Mouse (Mus musculus): ENCODE data around the gene Papola. TPM values are rescaled to one million over a fixed set of nuclear protein-coding genes. Genes with fewer than 3 reads are reported as not detected.

The Papola gene
- polyA plus RNA-seq, 1 experiment: 99.3 TPM

GRCm38 (mm10) chr12:105807416-105807815 is 22.9 kb downstream of the Papola start:
- Histone ChIP-seq H3K27me3 (ENCODE audit: control insufficient read depth, insufficient read depth, low read length) (no peaks in the 10 kb centered on the region), H3K4me3 (replicated peaks; ENCODE audit: insufficient read depth, low read depth, low read length) (no peak overlapping the region), H3K27ac (ENCODE audit: insufficient read depth, low read length) (no peak overlapping the region), H3K4me1 (ENCODE audit: control insufficient read depth, insufficient read depth, low read length) (no peaks in the 10 kb centered on the region)
- WGBS: 96% methylated on average over 7 of the region's 7 CpGs
- no peak for DNase-seq
- no peak for TF ChIP-seq CTCF (IDR thresholded peaks at IDR 0.05; ENCODE audit: borderline replicate concordance, insufficient read depth, low read depth, low read length)

GRCm38 (mm10) chr12:105808945-105809344 is 24.5 kb downstream of the Papola start:
- Histone ChIP-seq H3K4me1 (ENCODE audit: control insufficient read depth, insufficient read depth, low read length) (no peaks in the 10 kb centered on the region), H3K4me3 (replicated peaks; ENCODE audit: insufficient read depth, low read depth, low read length) (no peak overlapping the region), H3K27ac (ENCODE audit: insufficient read depth, low read length) (no peak overlapping the region), H3K27me3 (ENCODE audit: control insufficient read depth, insufficient read depth, low read length) (no peaks in the 10 kb centered on the region)
- TF ChIP-seq POLR2A (IDR thresholded peaks at IDR 0.05; ENCODE audit: borderline replicate concordance, insufficient read depth, low read length): no peak
- no peak for TF ChIP-seq CTCF (IDR thresholded peaks at IDR 0.05; ENCODE audit: borderline replicate concordance, insufficient read depth, low read depth, low read length)
- WGBS: 46% methylated on average over 3 of the region's 3 CpGs
- DNase-seq: no peak

GRCm38 (mm10) chr12:105810608-105811007 is 26.1 kb downstream of the Papola start:
- H3K27ac ChIP-seq (ENCODE audit: insufficient read depth, low read length): no peak overlapping the region
- no peaks in the 10 kb centered on the region for H3K4me1 ChIP-seq (ENCODE audit: control insufficient read depth, insufficient read depth, low read length)
- no peaks in the 10 kb centered on the region for H3K27me3 ChIP-seq (ENCODE audit: control insufficient read depth, insufficient read depth, low read length)
- 84% methylated on average over 6 of the region's 6 CpGs for WGBS
- no peak for TF ChIP-seq POLR2A (IDR thresholded peaks at IDR 0.05; ENCODE audit: borderline replicate concordance, insufficient read depth, low read length)
- no peak for DNase-seq
- H3K4me3 ChIP-seq (replicated peaks; ENCODE audit: insufficient read depth, low read depth, low read length): no peak overlapping the region

GRCm38 (mm10) chr12:105813957-105814356 is 29.5 kb downstream of the Papola start:
- WGBS: 87% methylated on average over 6 of the region's 6 CpGs
- Histone ChIP-seq H3K27ac (ENCODE audit: insufficient read depth, low read length) (no peak overlapping the region), H3K4me1 (ENCODE audit: control insufficient read depth, insufficient read depth, low read length) (no peaks in the 10 kb centered on the region), H3K27me3 (ENCODE audit: control insufficient read depth, insufficient read depth, low read length) (no peaks in the 10 kb centered on the region), H3K4me3 (replicated peaks; ENCODE audit: insufficient read depth, low read depth, low read length) (no peak overlapping the region)
- TF ChIP-seq CTCF (IDR thresholded peaks at IDR 0.05; ENCODE audit: borderline replicate concordance, insufficient read depth, low read depth, low read length) (no peak), POLR2A (IDR thresholded peaks at IDR 0.05; ENCODE audit: borderline replicate concordance, insufficient read depth, low read length) (no peak)
- DNase-seq: no peak

GRCm38 (mm10) chr12:105823472-105823871 is 39.0 kb downstream of the Papola start:
- DNase-seq: no peak
- Histone ChIP-seq H3K4me1 (ENCODE audit: control insufficient read depth, insufficient read depth, low read length) (no peaks in the 10 kb centered on the region), H3K4me3 (replicated peaks; ENCODE audit: insufficient read depth, low read depth, low read length) (no peak overlapping the region), H3K27me3 (ENCODE audit: control insufficient read depth, insufficient read depth, low read length) (no peaks in the 10 kb centered on the region), H3K27ac (ENCODE audit: insufficient read depth, low read length) (no peak overlapping the region)
- TF ChIP-seq POLR2A (IDR thresholded peaks at IDR 0.05; ENCODE audit: borderline replicate concordance, insufficient read depth, low read length) (no peak), CTCF (IDR thresholded peaks at IDR 0.05; ENCODE audit: borderline replicate concordance, insufficient read depth, low read depth, low read length) (no peak)
- 70% methylated on average over 4 of the region's 4 CpGs for WGBS

GRCm38 (mm10) chr12:105824743-105825142 is 40.2 kb downstream of the Papola start:
- DNase-seq: no peak
- Histone ChIP-seq H3K27me3 (ENCODE audit: control insufficient read depth, insufficient read depth, low read length) (no peaks in the 10 kb centered on the region), H3K4me3 (replicated peaks; ENCODE audit: insufficient read depth, low read depth, low read length) (no peak overlapping the region), H3K27ac (ENCODE audit: insufficient read depth, low read length) (no peak overlapping the region), H3K4me1 (ENCODE audit: control insufficient read depth, insufficient read depth, low read length) (no peaks in the 10 kb centered on the region)
- no peak for TF ChIP-seq POLR2A (IDR thresholded peaks at IDR 0.05; ENCODE audit: borderline replicate concordance, insufficient read depth, low read length)
- no peak for TF ChIP-seq CTCF (IDR thresholded peaks at IDR 0.05; ENCODE audit: borderline replicate concordance, insufficient read depth, low read depth, low read length)
- WGBS: 88% methylated on average over 8 of the region's 8 CpGs

GRCm38 (mm10) chr12:105825266-105825665 is 40.8 kb downstream of the Papola start:
- H3K4me1 ChIP-seq (ENCODE audit: control insufficient read depth, insufficient read depth, low read length): no peaks in the 10 kb centered on the region
- 95% methylated on average over 4 of the region's 4 CpGs for whole genome bisulfite sequencing
- no peak for TF ChIP-seq POLR2A (IDR thresholded peaks at IDR 0.05; ENCODE audit: borderline replicate concordance, insufficient read depth, low read length)
- TF ChIP-seq CTCF (IDR thresholded peaks at IDR 0.05; ENCODE audit: borderline replicate concordance, insufficient read depth, low read depth, low read length): no peak
- no peak overlapping the region for H3K27ac ChIP-seq (ENCODE audit: insufficient read depth, low read length)
- H3K4me3 ChIP-seq (replicated peaks; ENCODE audit: insufficient read depth, low read depth, low read length): no peak overlapping the region
- no peaks in the 10 kb centered on the region for H3K27me3 ChIP-seq (ENCODE audit: control insufficient read depth, insufficient read depth, low read length)
- no peak for DNase-seq

- WGBS: 77% methylated on average over 6 of the region's 6 CpGs
- no peaks in the 10 kb centered on the region for H3K4me1 ChIP-seq (ENCODE audit: control insufficient read depth, insufficient read depth, low read length)
- no peak overlapping the region for H3K4me3 ChIP-seq (replicated peaks; ENCODE audit: insufficient read depth, low read depth, low read length)
- DNase-seq: no peak
- no peak for TF ChIP-seq POLR2A (IDR thresholded peaks at IDR 0.05; ENCODE audit: borderline replicate concordance, insufficient read depth, low read length)
- no peak for TF ChIP-seq CTCF (IDR thresholded peaks at IDR 0.05; ENCODE audit: borderline replicate concordance, insufficient read depth, low read depth, low read length)
- H3K27me3 ChIP-seq (ENCODE audit: control insufficient read depth, insufficient read depth, low read length): no peaks in the 10 kb centered on the region
- H3K27ac ChIP-seq (ENCODE audit: insufficient read depth, low read length): no peak overlapping the region
These were observed 48.0 kb downstream of the Papola start for GRCm38 (mm10) chr12:105832541-105832940.

Measured in cerebellum, adult 2 months (tissue).